Mouse (Mus musculus) heart, postnatal 0 days (tissue): ENCODE measurements at regions not wholly inside any gene's neighbourhood (a gene's known extent, or its start where the extent isn't known, plus 50 kb on each side); places are given as distances from the start of the nearest gene placed in this dataset.

ENCODE experiments used
- CTCF ChIP-seq: IDR thresholded peaks from 2 replicates; pipeline ENCODE4 v1.5.1; 2016; ENCODE audit warnings: antibody characterized with exemption, control low read depth, low read depth
- EP300 ChIP-seq: IDR thresholded peaks from 2 replicates; pipeline ENCODE4 v1.6.1; 2016; ENCODE audit warnings: antibody characterized with exemption, low read depth

GRCm38 (mm10) chr3:139950016-139950705 lies 744.7 kb downstream of the Stpg2 start:
- TF ChIP-seq CTCF (no peak), EP300 (no peak)
